8 mouse cellular contexts compared by ENCODE assay signal in genomic region chr14:106607041-106607440, GRCm38 (mm10).
DNase-seq lines count a peak whose midpoint lies in the region; ATAC-seq and TF ChIP-seq lines count a peak whose summit lies in the region.

No protein-coding gene starts in this region.

- no peak overlapping the region for H3K9ac ChIP-seq in heart, embryonic 12.5 days

- no peak; the same call in 1 of the 2 replicates for TF ChIP-seq CTCF in kidney, adult 2 months (conservative IDR thresholded peaks at IDR 0.05; ENCODE audit: insufficient read depth, insufficient read length, low read depth, low read length)

- WGBS in kidney, adult 2 months = 7% methylated on average over 3 of the region's 3 CpGs
- 24% methylated on average over 3 of the region's 3 CpGs for WGBS in heart, embryonic 12.5 days

- no peaks in the 10 kb centered on the region for H3K4me1 ChIP-seq in kidney, adult 2 months (ENCODE audit: control insufficient read depth, insufficient read depth, low read length)
- H3K4me1 ChIP-seq in heart, embryonic 12.5 days (replicated peaks) = no peaks in the 10 kb centered on the region

- H3K27ac ChIP-seq in kidney, adult 2 months (ENCODE audit: insufficient read depth, low read depth, low read length) = no peak overlapping the region
- H3K27ac ChIP-seq in heart, embryonic 12.5 days (ENCODE audit: poor library complexity, severe bottlenecking) = no peak overlapping the region

- H3K27me3 ChIP-seq in kidney, adult 2 months (replicated peaks; ENCODE audit: control insufficient read depth, insufficient read depth, low read length) = no peaks in the 10 kb centered on the region
- no peaks in the 10 kb centered on the region for H3K27me3 ChIP-seq in heart, embryonic 12.5 days (replicated peaks)

- H3K9me3 ChIP-seq in heart, embryonic 12.5 days (replicated peaks) = no peaks in the 10 kb centered on the region

- no peaks in the 10 kb centered on the region for H3K36me3 ChIP-seq in kidney, adult 2 months (ENCODE audit: control insufficient read depth, insufficient read depth, low read length)
- H3K36me3 ChIP-seq in heart, embryonic 12.5 days = no peaks in the 10 kb centered on the region

- DNase-seq in kidney, adult 2 months = peak; percentile 6
- no peak for DNase-seq in kidney, postnatal 4 days
- peak; percentile 51 for DNase-seq in A20 (ENCODE audit: low read depth, low spot score)
- peak; percentile 37 for DNase-seq in Muller cell, postnatal 12 days (ENCODE audit: inconsistent ontology term)
- no peak for DNase-seq in heart, adult 9 months (ENCODE audit: low spot score in 2 of 2)
- no peak for DNase-seq in adrenal gland, adult 8-10 months

- 0 out of 2 replicates have a peak, but pooled peaks have one; percentile 40 for ATAC-seq in granulocyte monocyte progenitor cell, adult 5-6 weeks (replicated peaks; ENCODE audit: poor library complexity, severe bottlenecking)
- ATAC-seq in heart, embryonic 12.5 days (ENCODE audit: insufficient number of reproducible peaks, low FRiP score) = no peak

- H3K4me3 ChIP-seq in kidney, adult 2 months (ENCODE audit: insufficient read depth, low read depth, low read length) = no peak overlapping the region
- H3K4me3 ChIP-seq in heart, embryonic 12.5 days = no peak overlapping the region

- H3K4me2 ChIP-seq in heart, embryonic 12.5 days = no peak overlapping the region

- no peak for TF ChIP-seq POLR2A in kidney, adult 2 months (IDR thresholded peaks at IDR 0.05; ENCODE audit: low read depth, low read length)

Comparison
In these comparisons a context has a peak if more than half of its experiments do, and no peak if none do; other contexts are left out.
1. DNase-seq: peak in kidney, adult 2 months (single experiment), A20 (single experiment) and Muller cell, postnatal 12 days (single experiment); none in kidney, postnatal 4 days (0 of 2), heart, adult 9 months (0 of 2) and adrenal gland, adult 8-10 months (single experiment).